Mouse (Mus musculus) heart, postnatal 0 days (tissue): ENCODE results near the gene Obsl1.

ENCODE experiments used
- CTCF ChIP-seq: IDR thresholded peaks from 2 replicates; pipeline ENCODE4 v1.5.1; 2016; ENCODE audit warnings: antibody characterized with exemption, control low read depth, low read depth
- EP300 ChIP-seq: IDR thresholded peaks from 2 replicates; pipeline ENCODE4 v1.6.1; 2016; ENCODE audit warnings: antibody characterized with exemption, low read depth

- TF ChIP-seq CTCF = no peak
- TF ChIP-seq EP300 = no peak
These were observed 62.0 kb downstream of the Obsl1 start for GRCm38 (mm10) chr1:75444208-75444607.
